Mouse (Mus musculus) testis, adult 2 months (tissue): ENCODE measurements around the gene Klhl26.

Experiments used
- CTCF ChIP-seq: fragments of 200-500 bp; IDR thresholded peaks from 2 replicates; pipeline ENCODE4 v1.5.1; 2012; ENCODE audit warnings: low read depth, mild to moderate bottlenecking, inconsistent platforms, low read length, moderate library complexity; ENCODE audit not compliant: control insufficient read depth, insufficient read depth, insufficient replicate concordance
- POLR2A ChIP-seq: fragments of 200-500 bp; IDR thresholded peaks from 2 replicates; pipeline ENCODE4 v1.6.1; 2012; ENCODE audit warnings: low read depth, mild to moderate bottlenecking, inconsistent platforms, low read length, moderate library complexity; ENCODE audit not compliant: control insufficient read depth

DNA sequence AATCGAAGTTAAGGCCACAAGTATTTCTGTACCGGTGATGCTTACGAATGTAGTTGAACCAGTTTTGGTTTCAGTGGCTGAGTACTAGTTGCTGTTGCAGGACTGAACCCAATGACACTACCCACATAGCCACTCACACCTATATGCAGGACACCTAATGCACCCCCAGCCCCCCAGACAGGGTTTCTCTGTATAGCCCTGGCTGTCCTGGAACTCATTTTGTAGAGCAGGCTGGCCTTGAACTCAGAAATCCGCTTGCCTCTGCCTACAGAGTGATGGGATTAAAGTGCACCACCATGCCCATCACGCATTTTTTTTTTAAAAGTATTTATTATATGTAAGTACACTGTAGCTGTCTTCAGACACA, 30.2 kb upstream of the Klhl26 start:
- TF ChIP-seq CTCF (no peak), POLR2A (no peak)
